Mouse (Mus musculus): ENCODE data around the gene Khdrbs1.
A peak's percentile ranks its signal among the peaks of the same experiment; 100 is the strongest.
"Not testable (repeated sequence)": the region's sequence is repeated elsewhere in the genome, so short reads cannot be mapped to it uniquely, and the experiment has no call there.

Gene Khdrbs1

GRCm38 (mm10) chr4:129743494-129743893 is 1.4 kb upstream of the Khdrbs1 start:
- DNase-seq (ENCODE audit: low spot score): no peak

- DNase-seq (ENCODE audit: low spot score): no peak
These were observed 897 bp upstream of the Khdrbs1 start for GRCm38 (mm10) chr4:129743010-129743390.

GRCm38 (mm10) chr4:129741974-129742231 is 200 bp downstream of the Khdrbs1 start:
- no peak for DNase-seq (ENCODE audit: low spot score)

- DNase-seq (ENCODE audit: low spot score): peak; percentile 21
These were observed 691 bp downstream of the Khdrbs1 start for GRCm38 (mm10) chr4:129741251-129741973.

- DNase-seq (ENCODE audit: low spot score): no peak
These were observed 2.9 kb downstream of the Khdrbs1 start for GRCm38 (mm10) chr4:129739111-129739645.

GRCm38 (mm10) chr4:129736173-129736572 is 5.9 kb downstream of the Khdrbs1 start:
- no peak for DNase-seq (ENCODE audit: low spot score)

- not testable (repeated sequence) for DNase-seq (ENCODE audit: low spot score)
These were observed 6.6 kb downstream of the Khdrbs1 start for GRCm38 (mm10) chr4:129735485-129735884.

- DNase-seq (ENCODE audit: low spot score): no peak
These were observed 10.7 kb downstream of the Khdrbs1 start for GRCm38 (mm10) chr4:129731423-129731822.

- DNase-seq (ENCODE audit: low spot score): no peak
These were observed 25.8 kb downstream of the Khdrbs1 start for GRCm38 (mm10) chr4:129716310-129716709.

- DNase-seq (ENCODE audit: low spot score): peak; percentile 47
These were observed 32.5 kb downstream of the Khdrbs1 start for GRCm38 (mm10) chr4:129709486-129710129.

- DNase-seq (ENCODE audit: low spot score): peak; percentile 47
These were observed 35.4 kb downstream of the Khdrbs1 start for GRCm38 (mm10) chr4:129706750-129707149.

- DNase-seq (ENCODE audit: low spot score): peak; percentile 81
These were observed 39.6 kb downstream of the Khdrbs1 start for GRCm38 (mm10) chr4:129702454-129702853.

GRCm38 (mm10) chr4:129701503-129702377 is 40.4 kb downstream of the Khdrbs1 start:
- DNase-seq (ENCODE audit: low spot score): peak; percentile 94

- not testable (repeated sequence) for DNase-seq (ENCODE audit: low spot score)
These were observed 41.4 kb downstream of the Khdrbs1 start for GRCm38 (mm10) chr4:129700661-129701060.

- DNase-seq (ENCODE audit: low spot score): no peak
These were observed 41.9 kb downstream of the Khdrbs1 start for GRCm38 (mm10) chr4:129700216-129700615.

GRCm38 (mm10) chr4:129697191-129697590 is 44.9 kb downstream of the Khdrbs1 start:
- no peak for DNase-seq (ENCODE audit: low spot score)

GRCm38 (mm10) chr4:129696158-129696985 is 45.7 kb downstream of the Khdrbs1 start, which contains the start of gene Tmem39b:
Tmem39b (minus strand) TSS chr4:129696838.
- DNase-seq (ENCODE audit: low spot score): peak; percentile 90

GRCm38 (mm10) chr4:129695815-129696157 is 46.3 kb downstream of the Khdrbs1 start:
- no peak for DNase-seq (ENCODE audit: low spot score)

GRCm38 (mm10) chr4:129684531-129684930 is 57.6 kb downstream of the Khdrbs1 start:
- DNase-seq (ENCODE audit: low spot score): no peak

- DNase-seq (ENCODE audit: low spot score): no peak
These were observed 58.1 kb downstream of the Khdrbs1 start for GRCm38 (mm10) chr4:129683901-129684493.

- DNase-seq (ENCODE audit: low spot score): no peak
These were observed 60.3 kb downstream of the Khdrbs1 start for GRCm38 (mm10) chr4:129681837-129682236.
